Mouse (Mus musculus) kidney, embryonic 15.5 days (tissue): Measurements from ENCODE around the gene Slc5a4a. TPM values are rescaled to one million over a fixed set of nuclear protein-coding genes. Genes with fewer than 3 reads are reported as not detected.

Source experiments
- ATAC-seq: fragments of 200-750 bp; cut with Nextera tagmentation; replicated peaks from 2 replicates; pipeline ENCODE4 v1.8.0; 2017; ENCODE audit warnings: moderate TSS enrichment; ENCODE audit not compliant: low FRiP score
- H3K27ac ChIP-seq: fragments of 300-500 bp; sonication (generic); 2 replicates; pipeline ENCODE4 v1.5.1; 2015; ENCODE audit warnings: mild to moderate bottlenecking, inconsistent platforms
- H3K27me3 ChIP-seq: fragments of 300-500 bp; sonication (generic); 2 replicates; pipeline ENCODE4 v1.6.1; 2015; ENCODE audit warnings: inconsistent platforms
- H3K36me3 ChIP-seq: fragments of 300-500 bp; sonication (generic); 2 replicates; pipeline ENCODE4 v1.6.1; 2015; ENCODE audit warnings: inconsistent platforms
- H3K4me1 ChIP-seq: fragments of 300-500 bp; sonication (generic); 2 replicates; pipeline ENCODE4 v1.6.1; 2015; ENCODE audit warnings: inconsistent platforms
- H3K4me2 ChIP-seq: fragments of 300-500 bp; sonication (generic); 2 replicates; pipeline ENCODE4 v1.6.1; 2015; ENCODE audit warnings: moderate library complexity, mild to moderate bottlenecking, inconsistent platforms
- H3K4me3 ChIP-seq: fragments of 300-500 bp; sonication (generic); replicated peaks from 2 replicates; pipeline ENCODE4 v1.5.1; 2015; ENCODE audit warnings: mild to moderate bottlenecking, inconsistent platforms
- H3K9ac ChIP-seq: fragments of 300-500 bp; sonication (generic); 2 replicates; pipeline ENCODE4 v1.6.1; 2015; ENCODE audit warnings: mild to moderate bottlenecking, inconsistent platforms
- H3K9me3 ChIP-seq: fragments of 300-500 bp; sonication (generic); replicated peaks from 2 replicates; pipeline ENCODE4 v1.6.1; 2016; ENCODE audit warnings: inconsistent platforms
- WGBS: fragments of 180-500 bp; shearing (Covaris S2); methylation state at CpG from one replicate; pipeline ENCODE4 v1.1.7; 2015; ENCODE audit warnings: mixed read lengths; 5-methylcytosine and 5-hydroxymethylcytosine counted together
- microRNA counts: library from miRNA; unstranded; fragments of <30 nt; microRNA quantifications from one replicate; lab custom pipeline; 2016
- microRNA-seq: library from miRNA; unstranded; fragments of <30 nt; microRNA quantifications from one replicate; pipeline ENCODE4, GENCODE M21; 2016
- polyA plus RNA-seq: library from polyadenylated mRNA; unstranded; fragments of >200 nt; fragmentation: Nextera tagmentation; extraction: Ambion mirVana; gene quantifications from 2 replicates; pipeline ENCODE4 v1.2.1, GENCODE M21; 2015

Slc5a4a gene
- polyA plus RNA-seq, 1 experiment from 2014 or later = not detected

DNA sequence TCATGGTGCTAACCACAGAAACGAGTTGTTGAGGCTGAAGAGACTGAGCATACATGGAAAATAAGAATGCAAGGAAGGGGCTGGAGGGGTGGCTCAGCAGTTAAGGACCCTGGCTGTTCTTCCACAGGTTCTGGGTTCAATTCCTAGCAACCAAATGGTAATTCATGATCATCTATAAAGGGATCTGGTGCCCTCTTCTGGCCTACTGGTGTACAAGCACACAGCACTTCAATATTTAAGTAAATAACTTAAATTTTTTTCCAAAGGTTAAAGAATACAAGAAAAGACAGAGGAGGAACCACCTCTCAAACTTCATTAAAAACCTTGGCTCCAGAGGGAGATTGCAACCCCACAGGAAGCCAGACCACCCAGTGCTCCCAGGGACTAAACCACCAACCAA is 82.4 kb downstream of the Slc5a4a start:
- Histone ChIP-seq H3K9me3 (no peaks in the 10 kb centered on the region), H3K4me1 (no peaks in the 10 kb centered on the region), H3K9ac (no peak overlapping the region), H3K4me3 (no peak overlapping the region), H3K27me3 (no peaks in the 10 kb centered on the region), H3K27ac (no peak overlapping the region), H3K36me3 (peaks cover 10% of the 10 kb centered on the region), H3K4me2 (no peak overlapping the region)
- 85% methylated on average over 1 of the region's 1 CpGs for WGBS
- ATAC-seq = no peak

DNA sequence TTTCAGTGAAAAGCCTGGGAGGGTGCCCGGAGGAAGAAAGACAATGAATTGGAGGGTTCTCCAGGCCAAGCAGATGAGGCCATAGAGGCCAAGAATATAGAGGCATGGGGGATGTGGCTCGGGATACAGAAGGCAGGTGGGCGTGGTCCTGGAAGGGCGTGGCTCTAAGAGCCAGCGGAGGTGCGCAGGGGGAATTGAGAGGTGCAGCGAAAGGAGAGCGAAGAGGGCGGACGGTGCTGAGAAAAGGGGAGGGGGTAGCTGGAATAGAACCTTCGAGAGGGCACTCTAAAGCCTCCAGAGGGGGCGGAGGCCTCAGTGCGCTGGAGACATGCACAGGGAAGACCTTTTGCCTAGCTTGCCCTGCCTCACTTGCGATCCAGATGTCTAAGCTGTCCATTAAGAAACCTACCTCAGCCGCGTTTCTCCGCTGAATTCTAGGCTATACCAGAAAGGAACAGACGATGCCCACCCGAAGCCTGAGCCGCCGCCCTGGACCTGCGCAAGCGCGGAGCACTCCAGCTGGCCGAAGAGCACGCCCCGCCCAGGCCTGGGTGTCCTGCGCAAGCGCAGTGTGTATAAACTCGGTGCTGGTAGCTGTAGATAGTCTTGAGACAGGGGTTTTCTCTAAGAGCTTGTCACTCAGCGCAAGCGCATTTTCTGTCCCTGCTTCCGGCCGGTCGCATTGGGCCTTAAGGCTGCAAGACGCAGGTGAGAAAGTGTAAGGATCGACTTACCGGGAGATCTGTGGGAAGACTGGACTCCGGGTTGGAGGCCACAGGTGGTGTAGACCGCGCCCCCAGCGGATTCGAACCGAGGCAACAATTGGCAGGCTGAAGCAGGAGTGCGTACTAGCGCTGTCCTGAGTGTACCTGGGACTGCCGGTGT is 90.3 kb downstream of the Slc5a4a start, which contains the start of gene Prmt2:
TSS of gene Prmt2 (minus strand) at position 525 of the 885 bp plus-strand sequence.
- Histone ChIP-seq H3K9ac (peak within 1 kb of the TSS; percentile 56), H3K27ac (peak within 1 kb of the TSS; percentile 97)
- under 1% methylated on average over 47 of the region's 47 CpGs for WGBS

More for the DNA sequence above, 90.3 kb downstream of the Slc5a4a start, which contains the start of gene Prmt2:
- H3K27me3 ChIP-seq = no peaks in the 10 kb centered on the region
- H3K4me2 ChIP-seq = peak within 1 kb of the TSS; percentile 88
- H3K36me3 ChIP-seq = peaks cover 12% of the 10 kb centered on the region; the same call in 1 of the 2 replicates
- peak within 1 kb of the TSS; percentile 84 for H3K4me3 ChIP-seq
- ATAC-seq = peak; percentile 98
- peaks cover 12% of the 10 kb centered on the region for H3K4me1 ChIP-seq
- no peaks in the 10 kb centered on the region for H3K9me3 ChIP-seq

MicroRNA genes within 50 kb of the gene (microRNA counts, 519-probe panel; counts per million panel counts)
- microRNA mmu-miR-678 (lab: Ali Mortazavi, UCI) = 1,655 counts per million, percentile 9 among the panel's probes with 10 or more counts

Small RNA genes lying within 50 kb of the gene (microRNA-seq; reads per million reads assigned to microRNA genes)
- not detected for gene Mir678

Other genes with a start within 250 kb of the Slc5a4a start
- gene Smarcb1, start 225.8 kb upstream of the Slc5a4a start, polyA plus RNA-seq = 219 and 239 TPM in 2 replicates
- gene Chchd10, start 214.3 kb upstream of the Slc5a4a start, polyA plus RNA-seq = 140 and 148 TPM in 2 replicates
- 48.2 and 57.3 TPM in 2 replicates for gene Mmp11, start 211.0 kb upstream of the Slc5a4a start, polyA plus RNA-seq
- 0.30 and 1.0 TPM in 2 replicates for gene Gm867, start 206.8 kb upstream of the Slc5a4a start, polyA plus RNA-seq
- 0.57 and 1.2 TPM in 2 replicates for gene Vpreb3, start 204.4 kb upstream of the Slc5a4a start, polyA plus RNA-seq
- gene Gm5134, start 192.9 kb upstream of the Slc5a4a start, polyA plus RNA-seq = 0.05 TPM in 1 of 2 replicates, not detected in the other
- gene Zfp280b, start 114.8 kb upstream of the Slc5a4a start, polyA plus RNA-seq = 24.6 and 24.9 TPM in 2 replicates
- 0.12 and 0.18 TPM in 2 replicates for gene Slc5a4b, start 36.5 kb upstream of the Slc5a4a start, polyA plus RNA-seq
- gene Prmt2, start 90.4 kb downstream of the Slc5a4a start, polyA plus RNA-seq = 54.5 and 58.9 TPM in 2 replicates
- 0.50 and 0.84 TPM in 2 replicates for gene S100b, start 106.4 kb downstream of the Slc5a4a start, polyA plus RNA-seq
- gene Dip2a, start 197.8 kb downstream of the Slc5a4a start, polyA plus RNA-seq = 9.7 and 11.3 TPM in 2 replicates